Mouse (Mus musculus): Measurements from ENCODE around the gene Plod1. TPM values are rescaled to one million over a fixed set of nuclear protein-coding genes. Genes with fewer than 3 reads are reported as not detected.

Gene Plod1
- polyA plus RNA-seq, 1 experiment from 2014 or later = 28.2 TPM

DNA sequence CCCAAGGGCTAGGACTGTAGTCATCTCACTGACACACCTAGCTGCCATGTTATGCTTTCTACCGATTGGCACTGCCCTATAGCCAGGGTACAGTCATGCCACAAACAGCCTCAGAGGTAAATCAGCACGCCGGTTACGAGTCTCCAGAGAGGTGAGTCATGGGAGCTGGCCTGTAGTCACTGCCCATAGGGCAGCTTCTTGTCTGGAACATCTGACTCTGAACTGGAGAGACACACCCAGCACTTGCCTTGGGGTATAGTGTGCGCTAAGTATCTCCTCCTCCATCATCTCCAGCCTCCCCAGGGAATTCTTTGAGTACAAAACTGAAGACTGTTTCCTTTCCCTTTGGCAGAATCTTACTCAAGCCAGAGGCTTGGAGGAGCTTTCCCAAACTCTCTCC, 30.3 kb downstream of the Plod1 start:
- DNase-seq (ENCODE audit: low spot score) = no peak
- H3K4me2 ChIP-seq (replicated peaks; ENCODE audit: low read depth, low read length) = no peak overlapping the region
- 85% methylated on average over 5 of the region's 5 CpGs for WGBS
- no peaks in the 10 kb centered on the region for H3K9me3 ChIP-seq (ENCODE audit: control insufficient read depth, low read length)
- no peak for ATAC-seq (ENCODE audit: low FRiP score)
- no peak overlapping the region for H3K9ac ChIP-seq (ENCODE audit: low read depth, low read length)
- no peaks in the 10 kb centered on the region for H3K27me3 ChIP-seq (ENCODE audit: control insufficient read depth, insufficient read depth, low read length)
- H3K4me3 ChIP-seq (ENCODE audit: low read depth, low read length) = no peak overlapping the region
- H3K36me3 ChIP-seq (ENCODE audit: control insufficient read depth, insufficient read depth, low read length) = no peaks in the 10 kb centered on the region
- no peak overlapping the region for H3K27ac ChIP-seq (ENCODE audit: low read depth, low read length)
- peaks cover 3% of the 10 kb centered on the region; the same call in 1 of the 2 replicates for H3K4me1 ChIP-seq (replicated peaks; ENCODE audit: control insufficient read depth, insufficient read depth, low read length)

DNA sequence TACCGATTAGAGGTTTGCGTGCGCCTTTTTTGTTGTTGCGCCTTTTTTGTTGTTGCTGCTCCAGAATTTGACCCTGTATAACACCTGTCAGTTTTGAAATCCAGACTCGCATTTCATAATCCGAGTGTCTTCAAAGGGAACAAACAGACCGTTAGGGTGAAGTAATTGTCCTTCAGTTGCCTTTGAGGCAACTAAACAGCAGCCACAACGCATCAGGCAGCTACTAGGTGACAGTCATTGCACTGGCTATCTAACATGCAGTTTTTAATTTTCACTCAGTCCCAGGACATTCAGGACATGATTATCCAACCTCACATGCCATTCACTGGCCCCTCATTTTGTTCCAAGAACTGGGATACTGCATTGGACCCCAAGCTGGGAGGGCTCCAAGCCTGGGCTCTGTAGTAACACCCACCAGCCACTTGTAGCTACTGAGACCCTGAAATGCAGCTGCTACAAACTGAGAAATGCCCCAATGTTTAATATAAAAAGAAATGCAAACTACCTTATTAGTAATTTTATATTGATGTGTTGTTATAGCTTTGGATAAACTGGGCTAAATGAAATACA, 31.4 kb downstream of the Plod1 start:
- Histone ChIP-seq H3K9me3 (ENCODE audit: control insufficient read depth, low read length) (no peaks in the 10 kb centered on the region), H3K9ac (ENCODE audit: low read depth, low read length) (peak overlapping the region; percentile 89), H3K4me3 (ENCODE audit: low read depth, low read length) (peak overlapping the region; percentile 81), H3K27ac (ENCODE audit: low read depth, low read length) (no peak overlapping the region), H3K27me3 (ENCODE audit: control insufficient read depth, insufficient read depth, low read length) (no peaks in the 10 kb centered on the region), H3K36me3 (ENCODE audit: control insufficient read depth, insufficient read depth, low read length) (no peaks in the 10 kb centered on the region), H3K4me1 (replicated peaks; ENCODE audit: control insufficient read depth, insufficient read depth, low read length) (peaks cover 3% of the 10 kb centered on the region; the same call in 1 of the 2 replicates), H3K4me2 (replicated peaks; ENCODE audit: low read depth, low read length) (peak overlapping the region; percentile 38)
- ATAC-seq (ENCODE audit: low FRiP score) = peak; percentile 36; the same call in 1 of the 2 replicates
- no peak for DNase-seq (ENCODE audit: low spot score)
- WGBS = under 1% methylated on average over 8 of the region's 8 CpGs

DNA sequence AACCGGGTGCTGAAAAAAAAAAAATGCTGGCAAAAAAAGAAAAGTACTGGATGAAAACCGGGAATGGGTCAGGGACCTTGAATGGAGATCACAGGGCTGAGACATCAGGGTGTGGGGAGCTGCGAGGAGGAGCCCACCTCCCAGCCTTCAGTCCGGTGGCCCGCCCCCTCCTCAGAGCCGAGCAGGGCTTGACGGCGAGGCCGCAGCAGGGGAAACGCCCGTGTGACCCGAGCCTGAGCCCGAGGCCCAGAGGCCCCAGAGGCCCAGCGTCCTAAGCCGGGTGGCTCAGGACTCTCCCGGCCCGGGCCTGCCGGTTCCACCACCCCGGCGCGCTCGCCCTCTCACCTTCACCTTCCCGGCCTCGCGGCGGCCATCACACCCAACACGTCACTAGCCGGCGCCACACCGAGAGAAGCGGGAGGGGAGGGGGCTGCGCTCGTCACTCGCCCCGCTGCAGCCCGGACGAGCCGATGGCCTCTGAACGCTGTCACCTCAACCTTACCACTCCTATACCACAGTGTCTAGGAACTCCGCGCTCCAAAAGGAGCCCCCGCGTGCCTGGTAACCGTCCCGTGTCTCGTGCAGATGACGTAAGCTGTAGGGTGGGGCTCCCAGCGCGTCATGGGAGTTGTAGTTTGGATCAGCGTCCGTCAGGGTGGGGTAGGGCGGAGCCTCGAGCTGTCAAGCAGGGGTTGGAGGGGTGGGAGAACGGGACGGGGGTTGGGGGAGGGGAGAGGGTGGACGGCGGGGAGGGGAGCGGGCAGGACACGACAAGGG, 32.1 kb downstream of the Plod1 start, which contains the start of gene Mfn2:
Mfn2 (minus strand) TSS at position 392 of the 777 bp plus-strand sequence.
- ATAC-seq (ENCODE audit: low FRiP score) (peak; percentile 97), DNase-seq (ENCODE audit: low spot score) (peak; percentile 93)
- Histone ChIP-seq H3K9ac (ENCODE audit: low read depth, low read length) (peak within 1 kb of the TSS; percentile 89), H3K36me3 (ENCODE audit: control insufficient read depth, insufficient read depth, low read length) (0 out of 2 replicates have a peak, but pooled peaks cover 3% of the 10 kb centered on the region), H3K27ac (ENCODE audit: low read depth, low read length) (peak within 1 kb of the TSS; percentile 79), H3K27me3 (ENCODE audit: control insufficient read depth, insufficient read depth, low read length) (no peaks in the 10 kb centered on the region), H3K4me1 (replicated peaks; ENCODE audit: control insufficient read depth, insufficient read depth, low read length) (peaks cover 3% of the 10 kb centered on the region; the same call in 1 of the 2 replicates), H3K4me2 (replicated peaks; ENCODE audit: low read depth, low read length) (peak within 1 kb of the TSS; percentile 60), H3K4me3 (ENCODE audit: low read depth, low read length) (peak within 1 kb of the TSS; percentile 81), H3K9me3 (ENCODE audit: control insufficient read depth, low read length) (no peaks in the 10 kb centered on the region)
- under 1% methylated on average over 52 of the region's 59 CpGs for WGBS

DNA sequence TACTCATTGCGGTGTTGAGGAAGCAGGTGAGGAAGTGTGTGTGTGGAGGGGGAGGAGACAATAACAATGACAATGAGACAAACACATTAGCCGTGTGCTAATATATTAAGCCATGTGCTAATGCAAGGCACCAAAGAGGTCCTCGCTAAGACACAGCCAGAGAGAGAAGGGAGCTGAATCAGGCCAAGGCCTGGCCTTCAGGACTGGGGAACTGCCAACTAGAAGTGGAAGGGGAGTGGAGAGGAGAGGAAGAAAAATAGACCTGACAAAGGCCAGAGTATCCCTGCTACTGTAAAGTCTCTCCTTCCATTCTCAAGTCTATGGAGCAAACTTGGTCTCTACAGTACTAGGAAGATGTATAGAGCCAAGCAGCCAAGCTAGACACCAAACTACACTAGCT, 33.0 kb downstream of the Plod1 start:
- H3K4me1 ChIP-seq (replicated peaks; ENCODE audit: control insufficient read depth, insufficient read depth, low read length) = peaks cover 3% of the 10 kb centered on the region; the same call in 1 of the 2 replicates
- no peaks in the 10 kb centered on the region for H3K9me3 ChIP-seq (ENCODE audit: control insufficient read depth, low read length)
- no peak overlapping the region for H3K27ac ChIP-seq (ENCODE audit: low read depth, low read length)
- peak overlapping the region; percentile 60 for H3K4me2 ChIP-seq (replicated peaks; ENCODE audit: low read depth, low read length)
- H3K27me3 ChIP-seq (ENCODE audit: control insufficient read depth, insufficient read depth, low read length) = no peaks in the 10 kb centered on the region
- WGBS = 80% methylated on average over 3 of the region's 3 CpGs
- no peak for ATAC-seq (ENCODE audit: low FRiP score)
- H3K36me3 ChIP-seq (ENCODE audit: control insufficient read depth, insufficient read depth, low read length) = 0 out of 2 replicates have a peak, but pooled peaks cover 3% of the 10 kb centered on the region
- H3K4me3 ChIP-seq (ENCODE audit: low read depth, low read length) = peak overlapping the region; percentile 81
- DNase-seq (ENCODE audit: low spot score) = no peak
- peak overlapping the region; percentile 89 for H3K9ac ChIP-seq (ENCODE audit: low read depth, low read length)

DNA sequence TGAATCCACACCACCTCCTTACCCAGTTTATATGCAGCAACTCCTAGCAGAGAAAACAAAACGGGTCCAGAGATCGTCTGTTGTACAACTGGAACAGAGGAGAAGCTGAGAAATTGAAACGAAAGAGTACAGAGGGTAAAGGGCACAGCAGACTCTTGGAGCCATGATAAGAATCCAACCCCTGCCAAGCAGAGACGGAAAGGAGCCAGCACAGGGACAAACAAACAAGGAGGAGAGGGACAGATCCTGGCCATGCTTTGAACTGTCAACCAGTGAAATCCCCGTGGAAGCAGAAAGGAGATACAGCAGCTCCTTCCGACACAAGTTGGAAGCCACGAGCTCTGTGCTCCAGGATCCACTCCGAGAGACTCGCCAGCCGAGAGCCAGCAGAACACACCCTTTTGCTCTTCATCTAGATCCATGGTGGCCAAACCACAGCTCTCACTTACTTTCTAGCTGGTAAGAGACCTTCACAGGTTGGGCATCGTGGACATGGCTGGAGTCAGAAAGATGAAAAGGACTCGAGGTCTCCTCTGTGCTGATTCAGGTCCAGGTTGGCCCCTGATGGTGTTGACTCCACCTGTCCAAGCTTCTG, 33.6 kb downstream of the Plod1 start:
- ATAC-seq (ENCODE audit: low FRiP score) (no peak), DNase-seq (ENCODE audit: low spot score) (no peak)
- 86% methylated on average over 12 of the region's 12 CpGs for WGBS
- Histone ChIP-seq H3K4me3 (ENCODE audit: low read depth, low read length) (no peak overlapping the region), H3K9ac (ENCODE audit: low read depth, low read length) (no peak overlapping the region), H3K4me1 (replicated peaks; ENCODE audit: control insufficient read depth, insufficient read depth, low read length) (peaks cover 3% of the 10 kb centered on the region; the same call in 1 of the 2 replicates), H3K36me3 (ENCODE audit: control insufficient read depth, insufficient read depth, low read length) (peaks cover 3% of the 10 kb centered on the region; the same call in 1 of the 2 replicates), H3K4me2 (replicated peaks; ENCODE audit: low read depth, low read length) (no peak overlapping the region), H3K9me3 (ENCODE audit: control insufficient read depth, low read length) (no peaks in the 10 kb centered on the region), H3K27ac (ENCODE audit: low read depth, low read length) (no peak overlapping the region), H3K27me3 (ENCODE audit: control insufficient read depth, insufficient read depth, low read length) (no peaks in the 10 kb centered on the region)

DNA sequence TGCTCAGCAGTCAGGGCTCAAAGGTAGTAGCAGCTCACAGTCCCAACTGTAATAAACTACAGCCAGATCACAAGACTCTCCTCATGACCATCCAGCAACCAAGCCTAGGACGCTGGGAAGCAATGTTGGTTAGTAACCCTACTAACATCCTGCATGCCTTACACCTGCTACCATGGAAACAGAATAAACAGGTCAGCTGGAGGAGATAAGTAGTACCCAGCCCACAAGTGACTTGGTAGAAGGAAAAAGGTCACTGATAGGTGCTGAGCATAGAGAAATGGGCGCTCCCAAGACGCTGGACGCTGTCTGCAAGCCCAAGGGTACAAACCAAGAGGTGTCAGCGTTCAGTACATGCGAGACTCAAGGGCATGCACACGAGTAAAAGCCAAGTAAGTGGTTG, 36.1 kb downstream of the Plod1 start:
- H3K4me2 ChIP-seq (replicated peaks; ENCODE audit: low read depth, low read length) = no peak overlapping the region
- H3K4me1 ChIP-seq (replicated peaks; ENCODE audit: control insufficient read depth, insufficient read depth, low read length) = peaks cover 3% of the 10 kb centered on the region; the same call in 1 of the 2 replicates
- H3K9me3 ChIP-seq (ENCODE audit: control insufficient read depth, low read length) = no peaks in the 10 kb centered on the region
- no peak overlapping the region for H3K4me3 ChIP-seq (ENCODE audit: low read depth, low read length)
- H3K36me3 ChIP-seq (ENCODE audit: control insufficient read depth, insufficient read depth, low read length) = peaks cover 10% of the 10 kb centered on the region; the same call in 1 of the 2 replicates
- WGBS = 93% methylated on average over 7 of the region's 7 CpGs
- no peak overlapping the region for H3K27ac ChIP-seq (ENCODE audit: low read depth, low read length)
- DNase-seq (ENCODE audit: low spot score) = no peak
- ATAC-seq (ENCODE audit: low FRiP score) = no peak
- no peak overlapping the region for H3K9ac ChIP-seq (ENCODE audit: low read depth, low read length)
- H3K27me3 ChIP-seq (ENCODE audit: control insufficient read depth, insufficient read depth, low read length) = no peaks in the 10 kb centered on the region

DNA sequence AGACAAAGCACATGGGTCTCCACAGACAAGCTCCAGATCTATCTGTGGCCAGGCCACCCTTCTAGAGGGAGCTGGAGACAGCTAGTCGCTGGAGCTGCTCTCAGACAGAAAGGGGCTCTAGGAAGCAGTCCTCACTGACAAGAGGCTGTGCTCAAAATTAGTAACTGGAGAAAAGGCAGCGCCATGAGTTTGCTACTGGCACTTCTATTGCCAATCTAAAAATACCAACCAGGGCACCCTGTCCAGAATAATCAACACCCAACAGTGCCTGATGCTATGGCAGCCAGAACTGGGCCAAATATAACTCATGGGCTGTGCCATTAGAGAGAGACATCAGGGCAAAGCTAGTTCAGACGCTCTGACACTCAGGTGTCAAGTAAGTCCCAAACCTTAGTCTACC, 39.2 kb downstream of the Plod1 start:
- Histone ChIP-seq H3K4me3 (ENCODE audit: low read depth, low read length) (no peak overlapping the region), H3K9ac (ENCODE audit: low read depth, low read length) (no peak overlapping the region), H3K4me2 (replicated peaks; ENCODE audit: low read depth, low read length) (no peak overlapping the region), H3K36me3 (ENCODE audit: control insufficient read depth, insufficient read depth, low read length) (peaks cover 10% of the 10 kb centered on the region; the same call in 1 of the 2 replicates), H3K4me1 (replicated peaks; ENCODE audit: control insufficient read depth, insufficient read depth, low read length) (no peaks in the 10 kb centered on the region), H3K27me3 (ENCODE audit: control insufficient read depth, insufficient read depth, low read length) (no peaks in the 10 kb centered on the region), H3K9me3 (ENCODE audit: control insufficient read depth, low read length) (no peaks in the 10 kb centered on the region), H3K27ac (ENCODE audit: low read depth, low read length) (no peak overlapping the region)
- no peak for DNase-seq (ENCODE audit: low spot score)
- no peak for ATAC-seq (ENCODE audit: low FRiP score)
- WGBS = 86% methylated on average over 3 of the region's 3 CpGs

DNA sequence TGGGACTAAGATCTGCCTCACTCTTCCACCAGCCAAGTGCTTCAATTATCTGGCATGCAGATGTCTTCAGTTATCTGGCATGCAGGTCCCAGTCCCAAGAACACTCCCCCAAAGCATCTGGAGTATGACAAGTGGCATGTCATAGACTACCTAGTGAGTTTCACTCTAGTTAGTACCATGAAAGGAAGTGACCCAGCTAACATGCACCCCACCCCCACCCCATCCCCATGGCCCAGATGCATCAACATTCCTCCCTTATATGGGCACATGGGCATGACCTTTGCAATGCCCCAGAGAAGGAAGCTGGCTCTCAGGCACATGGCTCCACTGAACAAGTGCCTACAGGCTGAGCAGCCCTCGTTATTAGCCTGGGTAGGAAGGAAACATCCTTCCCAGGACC, 40.2 kb downstream of the Plod1 start:
- DNase-seq (ENCODE audit: low spot score) = no peak
- no peak overlapping the region for H3K27ac ChIP-seq (ENCODE audit: low read depth, low read length)
- no peak overlapping the region for H3K4me3 ChIP-seq (ENCODE audit: low read depth, low read length)
- no peaks in the 10 kb centered on the region for H3K9me3 ChIP-seq (ENCODE audit: control insufficient read depth, low read length)
- no peak for ATAC-seq (ENCODE audit: low FRiP score)
- H3K27me3 ChIP-seq (ENCODE audit: control insufficient read depth, insufficient read depth, low read length) = no peaks in the 10 kb centered on the region
- H3K9ac ChIP-seq (ENCODE audit: low read depth, low read length) = no peak overlapping the region
- 77% methylated on average over 1 of the region's 1 CpGs for WGBS
- no peak overlapping the region for H3K4me2 ChIP-seq (replicated peaks; ENCODE audit: low read depth, low read length)
- no peaks in the 10 kb centered on the region for H3K4me1 ChIP-seq (replicated peaks; ENCODE audit: control insufficient read depth, insufficient read depth, low read length)
- H3K36me3 ChIP-seq (ENCODE audit: control insufficient read depth, insufficient read depth, low read length) = peaks cover 10% of the 10 kb centered on the region; the same call in 1 of the 2 replicates

Measured in hindbrain, embryonic 11.5 days (tissue).